Mouse (Mus musculus) thymus, postnatal 25 days (tissue): ENCODE results near the gene Cisd3.
A peak's percentile ranks its signal among the peaks of the same experiment; 100 is the strongest.
"Not testable (repeated sequence)": the region's sequence is repeated elsewhere in the genome, so short reads cannot be mapped to it uniquely, and the experiment has no call there.

Experiments used
- DNase-seq: peaks from one replicate; pipeline ENCODE4 v3.0.0; 2022

The Cisd3 gene

DNA sequence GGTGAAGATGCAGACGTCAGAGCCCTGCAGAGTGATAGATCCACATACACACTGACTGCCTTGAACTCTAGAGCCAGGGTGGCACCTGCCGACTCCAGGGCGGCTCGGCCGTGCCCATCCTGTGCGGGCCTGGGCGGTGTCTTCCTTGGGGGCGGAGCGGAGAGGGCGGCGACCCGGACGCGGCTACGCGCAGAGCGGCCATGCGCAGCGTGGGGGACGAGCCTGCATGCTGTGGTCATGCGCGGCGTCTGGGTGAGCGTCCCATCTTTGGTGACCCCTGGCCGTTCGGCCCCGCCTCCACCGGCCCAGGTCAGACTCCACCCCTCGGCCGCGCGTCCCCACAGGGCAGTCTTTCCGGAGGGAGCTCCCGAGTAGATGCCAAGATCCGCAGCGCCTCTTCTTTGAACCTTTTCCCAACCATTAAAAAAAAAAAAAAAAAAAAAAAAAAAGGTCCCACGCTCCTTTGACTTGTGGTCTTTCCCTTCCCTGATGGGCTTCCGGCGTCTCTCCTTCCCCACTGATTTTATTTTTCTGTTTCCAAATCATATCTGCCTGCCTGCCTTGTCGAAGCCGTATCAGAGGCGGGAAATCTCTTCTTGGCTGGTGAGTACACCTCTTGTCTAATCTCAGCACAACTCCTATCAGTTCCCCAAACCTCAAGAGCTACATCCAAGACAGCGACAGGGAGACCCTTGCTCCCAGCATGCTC is at the start of gene Cisd3:
Cisd3 (plus strand) TSS at position 214 of the 709 bp plus-strand sequence.
- DNase-seq, result peak; percentile 84

DNA sequence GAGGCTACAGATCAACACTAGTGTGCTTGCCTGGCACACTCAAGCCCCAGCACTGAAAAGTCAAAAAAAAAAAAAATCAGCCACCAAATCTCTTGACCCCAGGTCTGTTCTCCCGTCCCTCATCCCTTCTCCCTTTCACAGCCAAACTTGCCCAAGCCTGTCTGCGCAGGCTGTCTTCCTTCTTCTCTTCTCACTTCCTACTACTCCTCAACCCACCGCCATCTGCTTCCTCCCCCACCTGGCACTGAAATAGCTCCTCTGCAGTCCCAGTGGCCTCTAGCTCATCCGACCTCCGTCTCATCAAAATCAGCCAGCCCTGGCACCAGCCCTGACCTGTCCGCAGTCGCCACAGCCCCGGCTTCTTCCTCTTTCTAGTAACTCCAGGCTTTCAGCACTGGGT is 44.0 kb upstream of the Cisd3 start:
- DNase-seq, result no peak

DNA sequence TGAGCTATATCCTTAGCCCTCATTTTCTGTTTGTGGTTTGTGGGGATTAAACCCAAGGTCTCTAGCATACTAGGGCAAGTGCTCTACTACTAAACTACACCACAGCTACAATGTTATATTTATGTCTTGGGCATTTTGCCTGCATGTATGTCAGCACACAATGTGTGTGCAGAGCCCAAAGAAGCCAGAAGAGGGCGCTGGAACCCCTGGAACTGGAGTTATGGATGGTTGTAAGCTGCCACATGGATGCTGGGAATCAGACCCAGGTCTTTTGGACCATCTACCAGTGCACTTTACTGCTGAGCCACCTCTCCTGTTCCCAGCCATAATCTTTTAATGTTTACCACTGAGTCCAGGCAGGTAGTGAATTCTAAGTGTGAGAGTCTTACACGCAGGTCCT is 42.9 kb upstream of the Cisd3 start:
- no peak for DNase-seq

DNA sequence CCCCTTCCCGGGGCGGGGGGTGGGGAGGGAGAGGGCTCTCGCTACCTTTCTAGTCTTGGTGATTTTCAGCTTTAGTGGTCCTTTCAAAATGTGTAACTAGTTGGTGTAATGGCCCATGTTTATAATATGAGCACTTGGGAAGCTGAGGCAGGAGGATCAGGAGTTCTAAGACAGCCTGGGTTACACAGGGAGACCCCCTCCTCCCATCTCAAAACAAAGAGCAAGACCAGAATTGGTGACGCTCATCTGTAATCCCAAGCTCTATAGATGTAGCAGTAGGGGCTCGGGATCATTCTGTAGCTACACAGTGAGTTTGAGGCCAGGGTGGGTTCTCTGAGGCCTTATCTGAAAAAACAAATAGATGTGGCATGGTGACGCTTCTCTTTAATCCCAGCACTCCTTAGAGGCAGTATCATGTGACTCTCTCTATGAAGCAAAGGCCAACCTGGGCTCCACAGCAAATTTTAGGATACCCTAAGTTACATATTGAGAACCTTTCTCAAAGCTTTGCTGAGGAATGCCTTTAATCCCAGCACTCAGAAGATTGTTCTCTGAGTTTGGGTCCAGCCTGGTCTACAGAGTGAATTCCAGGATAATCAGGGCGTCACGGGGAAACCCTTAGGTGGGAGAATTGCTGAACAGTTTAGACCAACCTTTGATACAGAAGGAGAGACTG is 42.1 kb upstream of the Cisd3 start:
- DNase-seq, result no peak

DNA sequence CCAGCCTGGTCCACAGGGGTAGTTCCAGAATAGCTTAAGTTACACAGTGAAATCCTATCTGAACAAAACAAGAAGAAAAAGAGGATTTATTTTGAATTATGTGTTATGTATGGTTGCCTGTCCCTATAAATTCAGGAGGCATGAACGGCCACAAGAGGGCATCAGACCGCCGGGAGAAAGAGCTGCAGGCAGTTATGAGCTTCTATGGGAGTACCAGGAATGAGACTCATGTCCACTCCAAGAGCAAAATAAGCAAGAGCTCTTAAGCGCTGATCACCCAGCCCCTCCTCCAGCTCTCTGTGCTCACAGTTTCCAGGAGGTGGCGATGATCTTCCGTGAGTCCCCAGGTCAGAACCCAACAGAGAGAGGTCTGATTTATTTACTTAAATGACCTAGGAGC is 40.8 kb upstream of the Cisd3 start:
- peak; percentile 81 for DNase-seq

DNA sequence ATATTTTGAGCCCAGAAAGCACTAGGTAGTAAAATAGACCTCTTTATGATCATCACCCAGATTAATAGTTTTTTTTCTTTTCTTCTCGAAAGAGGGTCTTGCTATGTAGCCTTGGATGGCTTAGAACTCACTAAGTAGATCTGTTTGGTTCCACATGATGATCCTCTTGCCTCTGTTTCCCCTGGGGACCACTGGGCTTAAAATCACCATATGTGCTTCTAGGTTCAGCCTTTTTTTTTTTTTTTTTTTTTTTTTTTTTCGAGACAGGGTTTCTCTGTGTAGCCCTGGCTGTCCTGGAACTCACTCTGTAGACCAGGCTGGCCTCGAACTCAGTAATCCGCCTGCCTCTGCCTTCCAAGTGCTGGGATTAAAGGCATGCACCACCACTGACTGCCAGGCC is 37.1 kb upstream of the Cisd3 start:
- DNase-seq, result not testable (repeated sequence)

DNA sequence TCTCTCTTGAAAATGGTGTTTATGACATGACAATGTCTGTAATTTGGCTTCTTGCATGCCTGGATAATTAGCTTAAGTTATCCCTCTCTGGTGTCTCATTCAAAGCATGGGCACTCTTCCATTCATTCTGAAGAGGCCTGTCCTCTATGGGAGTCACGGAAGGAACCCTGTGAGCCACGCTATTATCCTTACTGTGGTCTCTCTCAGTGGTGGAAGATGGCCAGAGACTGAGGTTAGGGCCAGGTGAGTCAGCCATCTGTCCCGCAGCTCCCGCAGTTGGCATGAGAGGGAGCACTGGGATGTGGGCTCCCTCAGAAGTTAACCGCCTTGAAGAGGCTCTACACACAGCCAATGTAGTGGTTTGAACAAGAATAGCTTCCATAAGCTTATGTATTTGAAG is 35.3 kb upstream of the Cisd3 start:
- DNase-seq, result no peak

DNA sequence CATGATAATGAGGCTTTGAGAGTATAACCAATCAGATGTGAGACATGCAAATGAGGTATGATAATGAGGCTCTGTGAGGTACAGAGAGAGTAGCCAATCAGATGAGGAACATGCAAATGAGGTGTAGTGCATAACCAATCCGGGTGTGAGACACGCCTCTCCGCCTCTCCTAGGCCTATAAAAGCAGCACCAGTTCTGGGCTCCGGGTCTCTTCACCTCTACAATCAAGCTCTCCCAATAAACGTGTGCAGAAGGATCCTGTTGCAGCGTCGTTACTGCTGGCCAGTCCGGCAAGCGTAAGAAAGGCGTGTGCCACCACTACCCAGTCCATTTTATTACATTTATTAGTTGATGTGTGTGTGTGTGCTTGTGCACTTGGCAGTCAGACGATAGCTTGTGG is 32.2 kb upstream of the Cisd3 start:
- DNase-seq, result not testable (repeated sequence)

DNA sequence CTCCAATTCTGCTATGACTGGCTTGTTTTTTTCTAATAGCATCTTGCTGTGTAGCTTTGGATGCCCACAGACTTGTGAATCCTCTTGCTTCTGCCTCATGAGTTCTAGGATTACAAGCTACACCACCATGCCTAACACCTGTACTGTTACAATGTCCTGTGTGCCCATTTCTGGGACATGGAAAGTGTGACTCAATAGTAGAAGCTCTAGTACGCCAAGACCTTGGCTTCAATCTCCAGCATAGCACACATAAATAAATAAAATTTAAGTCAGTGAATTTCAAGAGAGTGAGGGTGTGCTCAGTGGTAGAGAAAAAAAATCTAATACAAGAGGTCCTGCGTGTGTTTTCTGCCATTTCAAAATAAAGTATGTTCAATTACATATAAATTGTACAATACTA is 31.4 kb upstream of the Cisd3 start:
- no peak for DNase-seq

DNA sequence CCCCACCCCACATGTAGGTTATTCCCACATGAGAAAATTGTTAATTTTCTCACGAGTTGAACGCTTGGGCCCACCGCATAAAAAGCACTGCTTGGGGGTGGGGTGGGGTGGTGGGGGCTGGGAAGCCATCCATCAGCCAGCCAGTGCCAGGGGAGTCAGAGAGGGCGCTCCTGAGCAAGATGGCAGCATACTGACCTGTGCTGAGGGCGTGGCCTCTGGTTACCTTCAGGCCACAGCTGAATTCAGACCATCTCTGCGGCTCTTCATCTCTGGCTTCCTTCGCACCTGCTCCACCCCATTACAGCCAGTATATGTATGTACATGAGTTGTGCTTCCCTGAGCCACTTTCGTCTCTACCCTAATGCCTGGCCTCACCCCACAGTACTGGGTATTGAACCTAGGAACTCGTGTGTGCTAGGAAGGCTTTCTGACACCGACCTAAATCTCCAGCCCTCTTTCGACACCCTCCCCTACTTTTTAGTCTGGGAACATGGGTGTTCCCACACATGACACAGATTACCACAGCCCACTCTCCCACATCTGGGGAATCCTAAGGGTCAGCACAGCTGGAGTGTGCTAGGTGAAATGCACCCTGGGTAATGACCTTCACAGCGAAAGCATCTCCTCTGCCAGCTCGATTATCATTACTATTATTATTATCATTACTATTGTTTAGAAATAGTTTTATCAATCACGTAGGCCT is 29.2 kb upstream of the Cisd3 start:
- no peak for DNase-seq

DNA sequence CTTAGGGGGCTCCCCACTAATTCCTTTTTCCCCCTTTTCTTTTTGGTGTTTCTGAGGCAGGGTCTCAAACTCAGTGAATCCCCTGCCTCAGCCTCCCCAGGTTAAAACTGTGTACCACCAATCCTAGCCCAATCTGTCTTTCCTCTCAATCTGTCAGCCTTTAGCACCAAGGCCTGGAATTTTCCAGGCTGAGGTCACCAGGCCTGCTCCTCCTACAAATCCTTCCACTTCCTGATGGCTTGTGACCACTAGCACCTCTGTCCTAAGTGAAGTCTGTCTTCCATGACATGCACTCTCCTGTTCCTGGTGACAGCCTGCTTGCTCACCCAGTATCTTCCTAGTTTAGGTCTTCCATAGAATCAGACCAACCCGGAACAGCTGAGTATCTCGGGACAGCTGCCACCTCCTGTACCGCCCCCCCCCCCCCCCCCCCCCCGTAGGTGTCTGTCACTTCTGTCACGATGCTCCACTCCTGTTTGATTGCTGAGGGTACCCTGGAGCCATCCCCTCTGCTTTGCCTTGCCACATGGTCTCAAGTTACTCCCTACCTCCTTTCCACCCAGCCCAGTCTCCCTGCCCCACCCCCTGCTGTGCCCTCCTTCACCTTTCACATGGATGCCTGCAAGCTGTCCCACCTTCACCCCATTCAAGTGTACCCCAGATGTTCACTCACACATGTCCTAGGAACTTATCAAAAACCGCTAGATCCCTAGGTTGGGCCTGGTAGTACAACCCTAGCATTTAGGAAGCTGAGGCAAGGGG is 28.3 kb upstream of the Cisd3 start:
- DNase-seq, result no peak

DNA sequence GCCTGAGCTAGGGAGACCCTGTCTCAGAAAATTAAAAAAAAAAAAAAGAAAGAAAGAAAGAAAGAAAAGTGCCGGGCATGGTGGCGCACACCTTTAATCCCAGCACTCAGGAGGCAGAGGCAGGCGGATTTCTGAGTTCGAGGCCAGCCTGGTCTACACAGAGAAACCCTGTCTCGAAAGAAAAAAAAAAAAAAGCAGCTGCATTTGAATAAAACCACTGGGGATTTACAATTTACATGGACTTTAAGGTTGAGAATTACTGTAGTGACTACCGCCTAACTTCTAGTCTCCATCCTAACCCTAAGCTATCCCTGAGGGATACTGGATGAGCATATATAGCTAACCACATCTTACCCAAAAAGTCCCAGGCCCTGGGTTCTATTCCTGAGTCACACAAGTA is 27.7 kb upstream of the Cisd3 start:
- DNase-seq, result not testable (repeated sequence)

DNA sequence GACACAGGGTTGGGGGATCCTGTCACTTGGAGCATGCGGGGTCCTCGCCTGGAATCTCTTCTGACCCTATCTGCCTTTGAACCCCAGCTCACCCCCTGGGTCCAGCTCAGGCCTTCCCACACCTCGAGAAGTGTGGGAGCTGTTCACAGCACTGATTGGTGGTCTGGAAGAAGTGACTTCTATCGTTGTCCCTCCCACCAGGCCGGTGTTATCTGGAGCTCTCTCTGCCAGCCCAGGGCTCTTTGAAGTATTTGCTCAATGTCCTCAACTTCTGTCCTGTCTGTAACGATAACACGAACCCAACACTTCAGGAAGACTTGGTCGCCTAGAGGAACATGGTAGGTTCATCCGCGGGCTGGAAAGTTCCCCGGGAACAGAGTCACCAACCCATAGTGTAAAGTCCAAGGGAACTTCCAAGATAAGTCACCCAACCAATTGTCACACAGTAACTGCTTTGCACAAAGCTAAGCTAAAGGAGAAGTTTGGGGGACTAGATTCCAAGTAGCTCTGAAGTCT is 26.8 kb upstream of the Cisd3 start:
- DNase-seq, result no peak

DNA sequence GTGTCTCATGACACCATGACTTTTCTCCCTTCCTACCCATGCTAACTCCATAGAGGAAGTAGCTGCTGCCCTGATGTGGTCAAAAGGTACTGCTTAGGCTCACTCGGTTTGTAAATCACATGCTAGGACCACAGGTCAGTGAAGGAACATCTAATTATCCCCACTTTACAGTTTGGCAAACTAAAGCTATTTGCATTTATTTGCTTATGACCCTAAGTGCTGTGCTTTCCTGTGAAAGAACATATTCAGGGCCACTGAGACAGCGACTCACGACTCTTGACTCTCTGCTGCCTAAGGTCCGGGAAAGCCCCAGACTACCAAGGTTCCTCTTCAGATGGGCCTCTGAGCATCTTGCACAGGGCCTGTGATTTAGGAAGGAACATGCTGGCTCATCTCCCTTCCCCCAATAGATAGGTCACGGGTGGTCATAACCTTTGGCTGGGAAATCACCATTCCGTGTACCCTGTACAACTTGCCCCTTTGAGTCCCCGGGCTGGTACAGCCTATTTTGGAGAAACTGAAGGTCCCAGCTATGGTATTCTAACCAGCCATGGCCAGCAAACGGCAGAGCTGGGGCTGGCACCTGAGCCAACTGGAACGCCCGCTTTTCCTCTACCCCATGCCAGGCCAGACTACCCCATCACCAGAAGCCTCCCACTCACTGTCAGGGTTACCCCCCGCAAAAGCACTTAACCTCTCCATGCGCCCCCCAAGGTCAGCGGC is 26.2 kb upstream of the Cisd3 start:
- no peak for DNase-seq

DNA sequence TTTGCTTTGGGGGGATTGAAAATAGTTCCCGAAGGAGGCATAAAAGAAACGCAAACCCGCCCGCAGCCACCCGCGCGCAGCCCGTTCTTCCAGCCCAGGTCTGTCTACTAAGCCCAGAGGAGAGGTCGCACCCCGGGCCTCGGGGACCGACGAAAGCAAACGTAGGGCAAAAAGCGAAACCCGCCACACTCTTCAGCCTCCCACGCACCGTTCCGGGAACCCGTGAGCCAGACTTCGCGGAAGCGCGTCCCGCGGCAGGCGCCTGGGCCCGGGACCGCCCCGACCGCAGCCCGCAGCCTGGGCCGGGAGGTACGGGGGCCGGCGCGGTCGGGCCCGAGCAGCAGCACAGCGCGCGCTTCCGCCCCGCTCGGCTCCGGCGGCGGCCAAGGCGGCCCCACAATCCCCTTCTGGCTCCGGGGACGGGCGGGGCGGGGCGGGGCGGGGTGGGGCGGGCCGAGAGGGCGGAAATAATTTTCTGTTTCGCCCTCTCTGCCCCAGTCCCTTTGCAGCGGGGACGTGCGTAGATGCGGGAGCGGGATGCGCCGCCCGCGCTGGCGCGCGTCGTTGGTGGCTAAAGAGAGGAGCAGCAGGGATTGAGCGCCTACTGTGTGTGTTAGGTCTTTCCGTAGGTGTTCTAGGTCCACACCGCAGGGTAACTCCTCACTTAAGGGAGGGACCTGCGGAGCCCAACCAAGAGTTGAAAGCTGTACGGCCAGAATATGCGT is 25.5 kb upstream of the Cisd3 start:
- peak; percentile 83 for DNase-seq

DNA sequence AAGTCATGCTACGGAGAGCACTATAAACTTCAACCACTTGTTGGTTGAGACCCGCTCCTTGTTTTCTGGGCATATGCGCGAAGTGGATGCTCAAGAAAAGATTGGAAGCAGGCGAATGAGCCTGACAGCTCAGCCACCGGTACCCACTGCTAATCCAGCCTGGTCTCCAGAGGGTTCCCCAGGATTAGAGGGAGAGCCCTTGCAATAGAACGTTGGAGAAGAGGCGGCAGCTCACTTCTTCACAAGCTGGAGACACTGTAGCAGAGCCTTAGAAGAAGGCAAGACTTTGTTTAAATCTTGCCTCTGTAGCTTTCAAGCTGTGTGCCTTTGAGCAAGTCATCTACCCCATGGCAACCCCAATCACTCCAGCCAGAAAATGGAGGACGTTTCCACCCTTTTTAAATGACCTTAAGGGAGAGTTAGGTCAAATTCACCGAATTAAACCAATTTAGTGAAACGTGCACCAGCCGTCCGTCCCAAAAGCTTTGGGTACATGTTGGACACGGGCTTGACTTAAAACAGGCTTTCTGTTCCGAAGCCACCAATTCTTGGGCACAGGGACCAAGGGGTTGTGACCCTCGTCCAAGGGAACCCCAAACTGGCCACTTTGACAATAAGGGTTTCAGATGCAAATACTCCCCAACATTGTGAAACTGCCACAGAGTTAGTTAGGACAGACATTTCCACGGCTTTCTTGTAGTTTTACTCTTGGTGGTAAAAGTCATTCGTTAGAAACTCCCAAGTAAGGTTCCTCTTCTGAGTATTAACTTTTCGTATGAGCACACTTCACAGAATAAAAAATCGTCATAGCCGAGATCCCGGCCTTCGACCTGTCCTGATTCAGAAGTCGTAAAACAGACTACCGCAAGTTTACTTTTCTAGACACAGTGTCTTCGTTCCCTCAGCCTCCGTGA is 24.6 kb upstream of the Cisd3 start:
- DNase-seq, result peak; percentile 25

DNA sequence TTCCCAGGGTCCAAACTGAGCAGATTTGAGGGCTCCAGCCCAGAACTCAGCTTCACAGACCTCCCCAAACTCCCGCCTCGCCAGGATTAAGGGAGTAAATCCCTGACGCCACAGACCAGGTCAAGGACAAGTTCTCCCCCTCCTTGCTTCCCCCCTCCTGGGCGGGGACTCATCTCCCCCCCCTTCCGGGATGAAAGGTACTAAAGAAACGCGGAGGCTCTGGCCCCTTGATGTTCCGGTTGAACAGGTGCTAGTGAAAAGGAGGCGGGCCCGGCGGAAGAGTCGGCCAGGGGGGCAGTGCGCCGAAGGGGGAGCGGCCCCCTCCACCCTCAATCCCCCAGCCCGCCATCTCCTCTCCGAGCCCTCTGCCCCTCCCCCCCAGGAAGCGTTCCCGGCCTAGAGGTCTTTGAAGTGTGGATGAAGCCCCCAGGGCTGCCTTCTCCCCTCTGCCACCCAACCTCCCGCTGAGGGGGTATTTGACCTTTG is 23.9 kb upstream of the Cisd3 start:
- peak; percentile 83 for DNase-seq

DNA sequence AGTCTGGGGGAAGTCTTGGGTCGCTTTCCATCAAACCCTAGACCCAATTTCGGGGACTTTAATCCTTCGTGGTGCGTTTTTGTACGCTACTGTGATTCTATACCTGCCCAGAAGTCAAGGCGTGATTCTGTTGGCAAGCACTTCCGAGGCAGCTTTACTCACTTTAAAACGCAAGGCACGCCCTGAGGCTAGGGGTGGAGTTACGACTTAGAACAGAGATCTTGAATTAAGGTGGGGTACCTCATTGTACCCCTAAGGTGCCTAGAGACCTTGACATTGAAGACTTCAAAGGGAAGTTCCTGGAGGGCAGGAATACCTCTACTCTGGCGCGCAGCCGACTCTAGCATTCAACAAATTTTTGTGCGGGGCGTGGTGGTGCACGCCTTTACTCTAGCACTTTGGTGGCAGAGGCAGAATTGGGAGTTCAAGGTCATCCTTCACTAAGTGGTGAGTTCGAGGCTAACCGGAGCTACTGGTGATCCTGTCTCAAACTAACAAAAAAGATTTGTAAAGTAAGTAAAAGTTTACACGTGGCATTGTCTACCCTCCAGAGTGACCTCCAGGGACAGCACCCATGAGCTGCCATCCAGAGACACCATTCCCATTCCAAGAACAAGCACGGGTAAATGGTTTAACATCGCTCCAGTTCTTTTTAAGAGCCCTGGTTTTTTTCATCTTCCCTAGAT is 23.3 kb upstream of the Cisd3 start:
- peak; percentile 67 for DNase-seq

DNA sequence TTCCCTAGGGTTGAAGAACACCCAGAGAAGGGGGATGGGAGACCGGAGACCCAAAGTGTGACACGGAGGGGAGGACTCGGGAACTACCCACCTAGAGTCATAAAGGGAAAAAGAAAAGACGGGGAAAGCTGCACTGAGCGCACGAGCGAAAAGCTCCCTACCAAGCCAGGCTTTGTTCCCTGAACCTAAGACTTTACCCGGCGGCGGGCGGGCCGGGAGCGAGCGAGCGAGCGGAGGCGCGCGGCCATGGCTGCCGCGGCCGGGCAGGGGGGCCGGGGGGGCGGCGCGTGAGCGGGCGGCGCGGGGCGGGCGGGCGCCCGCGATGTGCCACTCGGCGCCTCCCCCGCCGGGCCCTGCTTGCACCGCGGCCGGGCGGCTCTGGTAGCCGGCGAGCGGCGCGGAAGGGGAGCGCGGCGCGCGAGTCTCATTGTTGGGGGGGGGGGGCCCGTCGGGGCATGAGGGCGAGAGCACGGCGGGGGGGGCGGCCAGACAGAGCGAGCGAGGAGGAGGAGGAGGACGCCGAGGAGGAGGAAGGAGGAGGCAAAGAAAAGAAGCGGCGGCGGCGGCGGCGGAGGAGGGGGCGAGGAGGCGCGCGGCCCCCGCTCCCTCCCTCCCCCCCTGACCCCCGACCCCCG is 22.6 kb upstream of the Cisd3 start, which contains the start of gene Mllt6:
Mllt6 (plus strand) TSS at position 522 of the 635 bp plus-strand sequence.
- DNase-seq, result peak; percentile 69
